Mouse (Mus musculus): ENCODE results near the gene Ttll5. TPM values are rescaled to one million over a fixed set of nuclear protein-coding genes. Genes with fewer than 3 reads are reported as not detected.

The Ttll5 gene
- total and polyA plus RNA-seq, 3 experiments = 7.4 to 18.5 TPM; not detected in 1

- H3K79me2 ChIP-seq (ENCODE audit: control insufficient read depth, insufficient read depth, low read length, poor library complexity) = no peaks in the 10 kb centered on the region
- TF ChIP-seq ELF1 (IDR thresholded peaks at IDR 0.05; ENCODE audit: low read depth, low read length) = no peak
- H3K4me1 ChIP-seq (ENCODE audit: control insufficient read depth in 1 of 2, insufficient read depth in 2 of 2, low read length in 2 of 2) = peaks cover 0 to 7% of the 10 kb centered on the region in 2 experiments; a peak in 1 of 4 replicates
- H3K9me3 ChIP-seq (replicated peaks; ENCODE audit: insufficient read depth, low read length) = no peaks in the 10 kb centered on the region
- H3K36me3 ChIP-seq (ENCODE audit: control insufficient read depth in 1 of 2, insufficient read depth in 2 of 2, low read length in 2 of 2) = peaks cover 0 to 4% of the 10 kb centered on the region in 2 experiments; a peak in 2 of 4 replicates
- no peak overlapping the region for H3K9ac ChIP-seq (ENCODE audit: control insufficient read depth, low read depth, low read length, poor library complexity, severe bottlenecking)
- no peaks in the 10 kb centered on the region for H3K27me3 ChIP-seq (ENCODE audit: control insufficient read depth in 1 of 2, insufficient read depth in 2 of 2, low read length in 2 of 2)
- H3K4me3 ChIP-seq (ENCODE audit: control insufficient read depth in 1 of 2, insufficient read depth in 1 of 2, low read depth in 2 of 2, low read length in 2 of 2) = no peak overlapping the region
- DNase-seq (ENCODE audit: low read depth, low spot score) = no peak
- no peak overlapping the region for H3K27ac ChIP-seq (ENCODE audit: control insufficient read depth, low read depth, low read length)
These were observed 198.0 kb downstream of the Ttll5 start for GRCm38 (mm10) chr12:86022282-86022984.

- H3K79me2 ChIP-seq (ENCODE audit: control insufficient read depth, insufficient read depth, low read length, poor library complexity) = no peaks in the 10 kb centered on the region
- H3K9me3 ChIP-seq (replicated peaks; ENCODE audit: insufficient read depth, low read length) = no peaks in the 10 kb centered on the region
- peak; percentile 72 for DNase-seq (ENCODE audit: low read depth, low spot score)
- H3K27ac ChIP-seq (ENCODE audit: control insufficient read depth, low read depth, low read length) = no peak overlapping the region
- H3K4me1 ChIP-seq (ENCODE audit: control insufficient read depth in 1 of 2, insufficient read depth in 2 of 2, low read length in 2 of 2) = peaks cover 0 to 7% of the 10 kb centered on the region in 2 experiments; a peak in 1 of 4 replicates
- no peaks in the 10 kb centered on the region for H3K27me3 ChIP-seq (ENCODE audit: control insufficient read depth in 1 of 2, insufficient read depth in 2 of 2, low read length in 2 of 2)
- H3K4me3 ChIP-seq (ENCODE audit: control insufficient read depth in 1 of 2, insufficient read depth in 1 of 2, low read depth in 2 of 2, low read length in 2 of 2) = no peak overlapping the region
- peaks cover 0 to 4% of the 10 kb centered on the region in 2 experiments; a peak in 2 of 4 replicates for H3K36me3 ChIP-seq (ENCODE audit: control insufficient read depth in 1 of 2, insufficient read depth in 2 of 2, low read length in 2 of 2)
- TF ChIP-seq EP300 (IDR thresholded peaks at IDR 0.05; ENCODE audit: low read depth in 1 of 2, low read length in 2 of 2) (peak; percentile 24 to 55; a peak in 3 of 4 replicates), TCF12 (IDR thresholded peaks at IDR 0.05; ENCODE audit: low read depth, low read length) (no peak), UBTF (IDR thresholded peaks at IDR 0.05; ENCODE audit: borderline replicate concordance, insufficient read depth, low read depth, low read length) (no peak), GATA1 (IDR thresholded peaks at IDR 0.05; ENCODE audit: low read depth, low read length) (peak; percentile 71), TBP (IDR thresholded peaks at IDR 0.05; ENCODE audit: low read depth, low read length) (no peak), KAT2A (conservative IDR thresholded peaks at IDR 0.05; ENCODE audit: low read depth, low read length) (no peak), JUND (IDR thresholded peaks at IDR 0.05; ENCODE audit: low read depth, low read length) (no peak)
- H3K9ac ChIP-seq (ENCODE audit: control insufficient read depth, low read depth, low read length, poor library complexity, severe bottlenecking) = no peak overlapping the region
These were observed 198.8 kb downstream of the Ttll5 start for GRCm38 (mm10) chr12:86023081-86023871.

GRCm38 (mm10) chr12:86024426-86024825, 200.0 kb downstream of the Ttll5 start:
- no peaks in the 10 kb centered on the region for H3K79me2 ChIP-seq (ENCODE audit: control insufficient read depth, insufficient read depth, low read length, poor library complexity)
- TF ChIP-seq CTCF (IDR thresholded peaks at IDR 0.05 in 2 of 3, conservative IDR thresholded peaks at IDR 0.05 in 1 of 3; ENCODE audit: control insufficient read depth in 1 of 3, insufficient read depth in 1 of 3, low read depth in 2 of 3, low read length in 3 of 3, poor library complexity in 1 of 3, severe bottlenecking in 1 of 3) (peak; percentile 56 to 75 (median 59)), RAD21 (IDR thresholded peaks at IDR 0.05; ENCODE audit: low read depth, low read length) (peak; percentile 25), ZC3H11A (IDR thresholded peaks at IDR 0.05; ENCODE audit: low read depth, low read length) (0 out of 2 replicates have a peak, but pooled peaks have one; percentile 12), GABPA (IDR thresholded peaks at IDR 0.05; ENCODE audit: low read depth, low read length) (no peak), ZMIZ1 (IDR thresholded peaks at IDR 0.05; ENCODE audit: low read depth, low read length) (no peak), SMC3 (IDR thresholded peaks at IDR 0.05; ENCODE audit: low read depth, low read length) (peak; percentile 41), NELFE (IDR thresholded peaks at IDR 0.05; ENCODE audit: low read depth, low read length) (no peak), MYC (IDR thresholded peaks at IDR 0.05; ENCODE audit: low read depth, low read length) (no peak), POLR2AphosphoS5 (IDR thresholded peaks at IDR 0.05; ENCODE audit: borderline replicate concordance, low read depth, low read length) (no peak)
- peaks cover 0 to 7% of the 10 kb centered on the region in 2 experiments; a peak in 1 of 4 replicates for H3K4me1 ChIP-seq (ENCODE audit: control insufficient read depth in 1 of 2, insufficient read depth in 2 of 2, low read length in 2 of 2)
- H3K36me3 ChIP-seq (ENCODE audit: control insufficient read depth in 1 of 2, insufficient read depth in 2 of 2, low read length in 2 of 2) = peaks cover 0 to 4% of the 10 kb centered on the region in 2 experiments; a peak in 2 of 4 replicates
- no peak overlapping the region for H3K27ac ChIP-seq (ENCODE audit: control insufficient read depth, low read depth, low read length)
- H3K9me3 ChIP-seq (replicated peaks; ENCODE audit: insufficient read depth, low read length) = no peaks in the 10 kb centered on the region
- H3K9ac ChIP-seq (ENCODE audit: control insufficient read depth, low read depth, low read length, poor library complexity, severe bottlenecking) = no peak overlapping the region
- H3K4me3 ChIP-seq (ENCODE audit: control insufficient read depth in 1 of 2, insufficient read depth in 1 of 2, low read depth in 2 of 2, low read length in 2 of 2) = no peak overlapping the region
- peak; percentile 49 for DNase-seq (ENCODE audit: low read depth, low spot score)
- H3K27me3 ChIP-seq (ENCODE audit: control insufficient read depth in 1 of 2, insufficient read depth in 2 of 2, low read length in 2 of 2) = no peaks in the 10 kb centered on the region
